27 mouse cellular contexts compared by ENCODE assay signal in genomic region chr15:92416141-92416540, GRCm38 (mm10). TPM values are rescaled to one million over a fixed set of nuclear protein-coding genes. Genes with fewer than 3 reads are reported as not detected.
"Had no signal": no experiment of that assay in that cellular context is flagged by ENCODE, and none has a peak within 500 bp of the region (broad histone marks: within the 10 kb centered on the region; RNA-seq: fewer than 3 reads in every experiment).

No protein-coding gene starts in this region.

- H3K4me1 ChIP-seq: embryonic facial prominence, embryonic 15.5 days had no signal

- H3K4me2 ChIP-seq: embryonic facial prominence, embryonic 12.5 days; embryonic facial prominence, embryonic 13.5 days; embryonic facial prominence, embryonic 15.5 days; forebrain, embryonic 13.5 days had no signal

- DNase-seq: cerebellum, adult 2 months; cerebellum, adult 8-10 months; cerebellum, adult 9-10 months; cerebellum, adult 9-11 months; cerebellum, postnatal 10 days; cerebellum, postnatal 14 days; cerebellum, postnatal 25 days; cerebellum, postnatal 36 days; embryo, embryonic 11 days; forebrain, postnatal 0 days; gastrocnemius, adult 2 months; gastrocnemius, postnatal 10 days; gastrocnemius, postnatal 14 days; gastrocnemius, postnatal 25 days; gastrocnemius, postnatal 36 days; heart, adult 18-20 months; heart, adult 2 months had no signal

- H3K27me3 ChIP-seq: embryonic facial prominence, embryonic 12.5 days; embryonic facial prominence, embryonic 13.5 days; embryonic facial prominence, embryonic 15.5 days; forebrain, embryonic 12.5 days had no signal

- H3K9me3 ChIP-seq: embryonic facial prominence, embryonic 10.5 days; embryonic facial prominence, embryonic 12.5 days; embryonic facial prominence, embryonic 13.5 days; embryonic facial prominence, embryonic 15.5 days; forebrain, embryonic 10.5 days; forebrain, embryonic 12.5 days; forebrain, embryonic 13.5 days had no signal

- H3K4me3 ChIP-seq: embryonic facial prominence, embryonic 10.5 days; embryonic facial prominence, embryonic 12.5 days; embryonic facial prominence, embryonic 13.5 days; embryonic facial prominence, embryonic 15.5 days; erythroblast, embryonic 14.5 days; forebrain, embryonic 10.5 days; forebrain, embryonic 12.5 days; forebrain, embryonic 13.5 days; gastrocnemius, adult 2 months; heart, adult 2 months had no signal

- H3K36me3 ChIP-seq: embryonic facial prominence, embryonic 10.5 days; embryonic facial prominence, embryonic 12.5 days; embryonic facial prominence, embryonic 13.5 days; embryonic facial prominence, embryonic 15.5 days; forebrain, embryonic 10.5 days; forebrain, embryonic 12.5 days had no signal

- ATAC-seq: forebrain, postnatal 0 days had no signal

- H3K27ac ChIP-seq: embryonic facial prominence, embryonic 10.5 days; embryonic facial prominence, embryonic 12.5 days; embryonic facial prominence, embryonic 13.5 days; embryonic facial prominence, embryonic 15.5 days; forebrain, embryonic 10.5 days; forebrain, embryonic 12.5 days; forebrain, embryonic 13.5 days; gastrocnemius, adult 2 months; heart, adult 2 months had no signal

- H3K9ac ChIP-seq: embryonic facial prominence, embryonic 12.5 days; embryonic facial prominence, embryonic 13.5 days; embryonic facial prominence, embryonic 15.5 days; forebrain, embryonic 12.5 days; forebrain, embryonic 13.5 days; forebrain, postnatal 0 days had no signal

RNA-seq across cellular contexts. Expression of gene Pdzrn4, which starts 19.5 kb away (rescaled TPM):
- total RNA-seq: common myeloid progenitor, adult 5-6 weeks; granulocyte monocyte progenitor cell, adult 5-6 weeks had no signal
